Mouse (Mus musculus): ENCODE results near the gene Nubp1. TPM values are rescaled to one million over a fixed set of nuclear protein-coding genes. Genes with fewer than 3 reads are reported as not detected.

Gene Nubp1
- total RNA-seq (2023): 40.2 TPM

GRCm38 (mm10) chr16:10411764-10412746, at the start of gene Nubp1:
Gene Nubp1 (plus strand): TSS chr16:10411948.

GRCm38 (mm10) chr16:10394699-10395540, 16.8 kb upstream of the Nubp1 start, which contains the start of gene Tekt5:
Gene Tekt5 (minus strand): TSS chr16:10395490.

GRCm38 (mm10) chr16:10447264-10447594, 35.5 kb downstream of the Nubp1 start, which contains the start of gene Tvp23a:
Gene Tvp23a (minus strand): TSS chr16:10447362.

Other genes with a start within 250 kb of the Nubp1 start
- gene Rpl39l, start 241.7 kb upstream of the Nubp1 start, total RNA-seq (2023): not detected
- not detected for gene Atf7ip2, start 219.2 kb upstream of the Nubp1 start, total RNA-seq (2023)
- gene Emp2, start 98.0 kb upstream of the Nubp1 start, total RNA-seq (2023): not detected
- 0.59 TPM for gene Tekt5, start 16.5 kb upstream of the Nubp1 start, total RNA-seq (2023)
- gene Tvp23a, start 35.4 kb downstream of the Nubp1 start, total RNA-seq (2023): 0.18 TPM
- gene Ciita, start 68.1 kb downstream of the Nubp1 start, total RNA-seq (2023): 20.8 TPM
- 16.1 TPM for gene Dexi, start 131.1 kb downstream of the Nubp1 start, total RNA-seq (2023)
- gene Clec16a, start 133.4 kb downstream of the Nubp1 start, total RNA-seq (2023): 35.9 TPM

Measured in CD4-positive naive resting alpha-beta T cell, adult 76 days (primary cell).